Mouse (Mus musculus) CD4-positive naive resting alpha-beta T cell, adult 57 days (primary cell): ENCODE measurements around the gene Skor1. TPM values are rescaled to one million over a fixed set of nuclear protein-coding genes. Genes with fewer than 3 reads are reported as not detected.

ENCODE experiments used
- total RNA-seq: library from RNA; stranded (reverse); gene quantifications from one replicate; pipeline ENCODE4 v1.2.4, GENCODE M21; 2023

Gene Skor1
- total RNA-seq: 0.15 TPM

GRCm38 (mm10) chr9:63148410-63149371 lies at the start of gene Skor1:
Gene Skor1 (minus strand): TSS chr9:63148961.

Other genes with a start within 250 kb of the Skor1 start
- 109 TPM for gene Pias1, start 161.0 kb downstream of the Skor1 start, total RNA-seq
- 49.0 TPM for gene Map2k5, start 228.9 kb upstream of the Skor1 start, total RNA-seq